Mouse (Mus musculus) gastrocnemius, adult 18-20 months (tissue): ENCODE results near the gene Ufc1. TPM values are rescaled to one million over a fixed set of nuclear protein-coding genes. Genes with fewer than 3 reads are reported as not detected.
A peak's percentile ranks its signal among the peaks of the same experiment; 100 is the strongest.
"Not testable (repeated sequence)": the region's sequence is repeated elsewhere in the genome, so short reads cannot be mapped to it uniquely, and the experiment has no call there.

Experiments
- DNase-seq: peaks from one replicate; pipeline ENCODE4 v3.0.0; 2021; ENCODE audit warnings: low spot score
- total RNA-seq, 2 experiments: library from RNA; stranded (reverse); gene quantifications; 2 replicates each; pipeline ENCODE4 v1.2.3; 2021

Ufc1 gene
- total RNA-seq, 2 experiments from 2014 or later = 85.7 to 96.8 TPM

DNA sequence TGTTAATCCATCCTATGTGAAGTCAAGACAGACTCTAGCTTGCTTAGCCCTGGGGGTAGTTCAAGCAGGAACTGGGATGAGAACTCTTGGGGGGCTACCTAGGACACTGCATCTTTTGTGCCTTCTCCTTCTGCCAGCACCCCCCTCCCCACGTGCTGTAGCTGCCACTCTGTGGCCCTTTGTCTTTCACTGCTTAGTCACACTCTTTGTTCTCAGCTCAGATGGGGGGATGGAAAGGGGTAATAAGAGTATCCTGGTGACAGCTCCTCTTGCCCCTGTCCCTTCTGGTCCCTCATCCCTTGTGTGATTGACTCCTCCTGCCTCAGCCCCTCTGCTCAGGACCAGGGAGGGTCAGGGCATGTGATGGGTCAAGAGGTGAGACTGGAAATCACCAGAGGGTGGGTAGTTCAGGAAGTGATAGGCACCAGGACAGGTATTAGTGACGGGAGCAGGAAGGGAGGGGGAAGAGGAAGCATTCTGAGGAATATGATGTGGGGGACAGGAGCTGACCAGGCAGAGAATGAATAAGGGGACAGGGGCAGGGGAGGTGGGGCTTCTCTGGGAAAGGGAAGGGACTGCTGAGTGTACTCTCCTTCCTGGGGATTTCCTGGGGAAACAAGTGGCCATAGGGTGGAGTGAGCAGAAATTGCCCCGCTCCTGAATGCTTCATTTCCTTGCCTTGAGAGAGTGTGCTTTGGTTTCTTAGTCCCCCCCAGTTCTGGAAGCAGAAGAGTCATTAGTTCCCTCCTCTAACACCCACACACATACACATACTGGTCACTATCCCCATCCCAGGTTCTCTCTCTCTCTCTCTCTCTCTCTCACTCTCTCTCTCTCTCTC is 46.2 kb downstream of the Ufc1 start:
- no peak for DNase-seq

- no peak for DNase-seq
Observed at GRCm38 (mm10) chr1:171247916-171248315, 46.9 kb downstream of the Ufc1 start.

DNA sequence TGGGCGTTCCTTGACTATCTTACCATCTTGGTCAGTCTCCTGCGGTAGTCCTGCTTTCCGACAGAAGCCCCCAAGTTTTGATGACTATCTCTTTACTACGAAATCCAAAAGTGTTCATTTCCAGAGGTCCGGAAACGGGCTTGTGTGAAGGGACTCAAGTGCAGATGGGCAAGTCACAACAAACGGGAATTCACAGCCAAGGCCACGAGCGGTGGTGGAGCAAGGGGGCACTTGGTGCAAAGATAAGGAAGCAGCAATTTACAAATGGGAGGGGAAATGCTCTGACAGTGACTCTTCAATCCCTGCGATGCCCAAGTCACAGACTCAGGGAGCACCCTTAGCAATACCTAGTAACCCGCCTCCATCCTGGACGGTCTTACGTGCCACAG is 47.4 kb downstream of the Ufc1 start:
- no peak for DNase-seq

- peak; percentile 98 for DNase-seq
Observed at GRCm38 (mm10) chr1:171246709-171247452, 47.9 kb downstream of the Ufc1 start.

GRCm38 (mm10) chr1:171245353-171245752 is 49.5 kb downstream of the Ufc1 start:
- DNase-seq = no peak

DNA sequence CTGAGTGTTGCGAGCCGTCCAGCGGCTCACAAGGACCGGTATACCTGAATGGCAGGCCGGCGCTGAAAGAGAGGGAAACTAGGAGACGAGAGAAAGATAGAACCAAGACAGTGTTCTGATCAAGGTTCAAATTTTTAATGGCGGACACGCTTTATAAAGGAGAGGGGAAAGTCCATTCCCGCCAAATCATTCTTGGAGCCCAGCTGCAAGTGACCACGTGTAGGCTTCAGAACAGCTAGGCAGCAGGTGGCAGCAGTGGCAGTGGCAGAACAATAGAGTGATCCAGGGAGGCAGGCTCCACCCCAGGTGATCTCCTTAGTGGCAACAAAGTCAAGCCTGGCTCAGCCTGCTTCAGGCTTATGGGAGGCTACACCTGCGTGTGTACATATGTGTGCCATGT is 52.9 kb downstream of the Ufc1 start:
- DNase-seq = not testable (repeated sequence)

DNA sequence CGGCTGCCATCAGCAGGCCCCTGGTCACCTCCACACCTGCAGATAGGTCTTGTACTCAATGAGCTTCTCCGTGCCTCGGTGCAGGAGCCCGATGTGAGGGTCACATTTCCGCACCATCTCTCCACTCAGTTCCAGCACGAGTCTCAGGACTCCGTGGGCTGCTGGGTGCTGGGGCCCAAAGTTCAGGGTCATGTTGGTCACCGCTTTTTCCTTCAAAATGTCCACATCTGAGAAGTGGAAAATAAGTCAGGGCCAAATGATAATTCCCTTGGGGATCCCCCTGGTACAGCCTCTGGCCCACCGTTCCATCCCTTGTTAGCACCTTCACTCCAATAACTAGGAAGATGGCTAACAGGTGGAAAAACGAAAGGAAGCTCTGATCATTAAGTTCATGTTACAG is 53.9 kb downstream of the Ufc1 start:
- no peak for DNase-seq

DNA sequence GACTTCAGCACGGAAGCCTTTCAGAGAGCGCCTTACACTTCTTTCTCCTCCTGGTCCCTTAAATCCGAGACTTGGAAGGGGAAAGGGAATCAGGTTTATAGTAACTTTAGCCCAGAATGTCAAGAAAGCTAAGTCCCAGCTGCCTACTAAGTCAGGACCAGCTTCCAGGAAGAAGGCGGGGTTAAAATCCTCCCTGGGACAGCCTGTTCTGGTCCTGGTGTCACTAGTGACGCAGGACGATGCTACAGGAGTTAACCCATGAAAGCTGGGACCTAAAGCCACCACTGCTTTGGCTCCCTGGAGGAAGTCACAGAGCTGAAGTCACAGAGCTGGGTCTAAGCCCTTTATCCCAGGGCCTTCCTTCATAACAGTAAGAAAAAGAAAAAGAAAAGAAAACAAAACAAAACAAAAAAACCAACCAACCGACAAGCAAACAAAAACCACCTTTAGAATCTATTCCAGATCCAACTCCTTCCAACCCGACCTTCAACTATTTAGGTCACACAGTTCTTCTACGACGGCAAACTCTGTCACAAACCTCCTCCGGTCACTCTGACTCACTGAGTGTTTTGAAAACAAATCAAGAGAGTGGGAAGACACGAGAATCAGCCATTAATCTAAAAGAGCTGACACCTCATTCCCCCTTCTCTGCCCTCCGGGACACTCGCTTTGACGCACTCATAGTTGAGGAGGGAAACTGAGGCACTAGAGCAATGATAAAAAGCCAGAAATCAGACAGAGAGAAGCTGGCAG is 54.7 kb downstream of the Ufc1 start:
- peak; percentile 89 for DNase-seq

Other genes with a start within 250 kb of the Ufc1 start
- 1 to 10 TPM; 1.8 to 4.4 TPM for gene Fcgr3, start 230.1 kb downstream of the Ufc1 start, total RNA-seq
- 1 to 10 TPM; 1.2 to 2.0 TPM for gene Cfap126, start 181.1 kb downstream of the Ufc1 start, total RNA-seq
- gene Sdhc, start 144.4 kb downstream of the Ufc1 start, total RNA-seq = 100 to 1,000 TPM; 667 to 772 TPM
- 10 to 100 TPM; 28.7 to 29.5 TPM for gene Mpz, start 144.3 kb downstream of the Ufc1 start, total RNA-seq
- gene Pcp4l1, start 98.8 kb downstream of the Ufc1 start, total RNA-seq = 100 to 1,000 TPM in 1 of 2 experiments, 10 to 100 TPM in 1; 36.1 to 133 TPM
- gene Nr1i3, start 81.1 kb downstream of the Ufc1 start, total RNA-seq = not detected
- 10 to 100 TPM; 47.6 to 51.7 TPM for gene Tomm40l, start 72.5 kb downstream of the Ufc1 start, total RNA-seq
- gene Apoa2, start 70.0 kb downstream of the Ufc1 start, total RNA-seq = 1 to 10 TPM in 1 of 2 experiments, not detected in 1; 7.5 TPM
- 1 to 10 TPM; 2.2 to 4.9 TPM for gene Fcer1g, start 60.7 kb downstream of the Ufc1 start, total RNA-seq
- gene Adamts4, start 44.6 kb downstream of the Ufc1 start, total RNA-seq = under 1 TPM; 0.48 to 0.90 TPM
- gene Ndufs2, start 43.6 kb downstream of the Ufc1 start, total RNA-seq = 100 to 1,000 TPM; 804 to 821 TPM
- 10 to 100 TPM; 12.0 to 13.0 TPM for gene B4galt3, start 24.7 kb downstream of the Ufc1 start, total RNA-seq
- gene Ppox, start 13.8 kb downstream of the Ufc1 start, total RNA-seq = 1 to 10 TPM; 7.8 to 7.9 TPM
- 10 to 100 TPM; 15.1 to 19.3 TPM for gene Usp21, start 7.0 kb downstream of the Ufc1 start, total RNA-seq
- 10 to 100 TPM; 28.1 to 35.8 TPM for gene Dedd, start 34.1 kb upstream of the Ufc1 start, total RNA-seq
- 10 to 100 TPM; 26.0 to 28.9 TPM for gene Nit1, start 50.6 kb upstream of the Ufc1 start, total RNA-seq
- 100 to 1,000 TPM; 110 to 128 TPM for gene Pfdn2, start 50.6 kb upstream of the Ufc1 start, total RNA-seq
- not detected for gene Klhdc9, start 65.8 kb upstream of the Ufc1 start, total RNA-seq
- not detected for gene Nectin4, start 75.1 kb upstream of the Ufc1 start, total RNA-seq
- under 1 TPM; 0.53 to 0.90 TPM for gene Arhgap30, start 93.9 kb upstream of the Ufc1 start, total RNA-seq
- gene Usf1, start 116.3 kb upstream of the Ufc1 start, total RNA-seq = 10 to 100 TPM; 24.7 to 26.1 TPM
- gene Tstd1, start 123.8 kb upstream of the Ufc1 start, total RNA-seq = under 1 TPM; 0.48 to 0.93 TPM
- gene F11r, start 142.5 kb upstream of the Ufc1 start, total RNA-seq = 1 to 10 TPM; 3.7 to 7.0 TPM
- gene Alyref2, start 208.5 kb upstream of the Ufc1 start, total RNA-seq = 1 to 10 TPM; 1.3 to 1.4 TPM
- not detected for gene Itln1, start 240.3 kb upstream of the Ufc1 start, total RNA-seq